Mouse (Mus musculus) midbrain, postnatal 0 days (tissue): Measurements from ENCODE around the gene Fsd1l. TPM values are rescaled to one million over a fixed set of nuclear protein-coding genes. Genes with fewer than 3 reads are reported as not detected.

Source experiments
- ATAC-seq: fragments of 200-750 bp; cut with Nextera tagmentation; 2 replicates; pipeline ENCODE4 v1.8.0; 2017; ENCODE audit warnings: moderate number of reproducible peaks, mild to moderate bottlenecking, moderate TSS enrichment, moderate library complexity; ENCODE audit not compliant: low FRiP score
- DNase-seq: peaks from one replicate; pipeline ENCODE4 v3.0.0-alpha.2; 2015; ENCODE audit warnings: low spot score
- H3K27ac ChIP-seq: fragments of 300-500 bp; sonication (generic); 2 replicates; pipeline ENCODE4 v1.5.1; 2014; ENCODE audit warnings: low read depth, mild to moderate bottlenecking, low read length, mixed read lengths
- H3K27me3 ChIP-seq: fragments of 300-500 bp; sonication (generic); 2 replicates; pipeline ENCODE4 v1.6.1; 2014; ENCODE audit warnings: low read length, control low read depth, mixed read lengths; ENCODE audit not compliant: insufficient read depth
- H3K36me3 ChIP-seq: fragments of 300-500 bp; sonication (generic); 2 replicates; pipeline ENCODE4 v1.6.1; 2014; ENCODE audit warnings: low read length, control low read depth, mixed read lengths; ENCODE audit not compliant: insufficient read depth
- H3K4me1 ChIP-seq: fragments of 300-500 bp; sonication (generic); 2 replicates; pipeline ENCODE4 v1.6.1; 2014; ENCODE audit warnings: mild to moderate bottlenecking, control low read depth, antibody characterized with exemption, low read length, mixed read lengths; ENCODE audit not compliant: insufficient read depth
- H3K4me2 ChIP-seq: fragments of 300-500 bp; sonication (generic); 2 replicates; pipeline ENCODE4 v1.6.1; 2014; ENCODE audit warnings: low read depth, mild to moderate bottlenecking, low read length, mixed read lengths; ENCODE audit not compliant: poor library complexity, severe bottlenecking
- H3K4me3 ChIP-seq: fragments of 300-500 bp; sonication (generic); 2 replicates; pipeline ENCODE4 v1.5.1; 2014; ENCODE audit warnings: low read depth, mild to moderate bottlenecking, low read length, moderate library complexity
- H3K9ac ChIP-seq: fragments of 300-500 bp; sonication (generic); replicated peaks from 2 replicates; pipeline ENCODE4 v1.6.1; 2014; ENCODE audit warnings: mild to moderate bottlenecking, low read length, moderate library complexity, mixed read lengths; ENCODE audit not compliant: poor library complexity, severe bottlenecking
- H3K9me3 ChIP-seq: fragments of 300-500 bp; sonication (generic); 2 replicates; pipeline ENCODE4 v1.6.1; 2016; ENCODE audit warnings: low read length, control low read depth
- CTCF ChIP-seq: IDR thresholded peaks from 2 replicates; pipeline ENCODE4 v1.5.1; 2016; ENCODE audit warnings: antibody characterized with exemption, mild to moderate bottlenecking
- WGBS: fragments of 180-500 bp; shearing (Covaris S2); extraction: QIAGEN DNeasy Blood & Tissue Kit; methylation state at CpG from one replicate; pipeline ENCODE4 v1.1.7; 2014; 5-methylcytosine and 5-hydroxymethylcytosine counted together
- polyA plus RNA-seq: library from polyadenylated mRNA; unstranded; fragments of >200 nt; fragmentation: Nextera tagmentation; extraction: Ambion mirVana; gene quantifications from 2 replicates; pipeline ENCODE4 v1.2.1, GENCODE M21; 2015
- total RNA-seq: library from RNA; depleted of rRNA; stranded (reverse); fragments of >200 nt; gene quantifications from 2 replicates; pipeline ENCODE4 v1.2.3, GENCODE M21; 2014

Fsd1l gene
- total and polyA plus RNA-seq, 2 experiments from 2014 or later: 23.8 to 25.3 TPM

GRCm38 (mm10) chr4:53591536-53591935 is 39.7 kb upstream of the Fsd1l start:
- DNase-seq (no peak), ATAC-seq (no peak)
- H3K4me1 ChIP-seq: no peaks in the 10 kb centered on the region
- H3K4me3 ChIP-seq: no peak overlapping the region
- no peak for TF ChIP-seq CTCF
- H3K4me2 ChIP-seq: no peak overlapping the region
- 72% methylated on average over 11 of the region's 11 CpGs for WGBS
- no peaks in the 10 kb centered on the region for H3K9me3 ChIP-seq
- no peak overlapping the region for H3K9ac ChIP-seq
- H3K27me3 ChIP-seq: no peaks in the 10 kb centered on the region
- no peak overlapping the region for H3K27ac ChIP-seq
- H3K36me3 ChIP-seq: no peaks in the 10 kb centered on the region

- H3K4me2 ChIP-seq: no peak overlapping the region
- H3K4me3 ChIP-seq: no peak overlapping the region
- H3K27me3 ChIP-seq: no peaks in the 10 kb centered on the region
- ATAC-seq (no peak), DNase-seq (peak; percentile 24)
- no peak overlapping the region for H3K9ac ChIP-seq
- WGBS: 56% methylated on average over 8 of the region's 8 CpGs
- no peak overlapping the region for H3K27ac ChIP-seq
- H3K9me3 ChIP-seq: no peaks in the 10 kb centered on the region
- H3K4me1 ChIP-seq: no peaks in the 10 kb centered on the region
- TF ChIP-seq CTCF: no peak
- H3K36me3 ChIP-seq: no peaks in the 10 kb centered on the region
Measured at GRCm38 (mm10) chr4:53591941-53592340, 39.3 kb upstream of the Fsd1l start.

GRCm38 (mm10) chr4:53592386-53592785 is 38.9 kb upstream of the Fsd1l start:
- no peak overlapping the region for H3K27ac ChIP-seq
- no peak for DNase-seq
- H3K27me3 ChIP-seq: no peaks in the 10 kb centered on the region

GRCm38 (mm10) chr4:53594204-53594603 is 37.1 kb upstream of the Fsd1l start:
- DNase-seq (peak; percentile 91), ATAC-seq (peak; percentile 35; the same call in 1 of the 2 replicates)
- TF ChIP-seq CTCF: peak; percentile 94
- H3K36me3 ChIP-seq: no peaks in the 10 kb centered on the region
- no peaks in the 10 kb centered on the region for H3K4me1 ChIP-seq
- no peaks in the 10 kb centered on the region for H3K9me3 ChIP-seq
- 34% methylated on average over 4 of the region's 4 CpGs for WGBS
- H3K4me3 ChIP-seq: no peak overlapping the region
- no peak overlapping the region for H3K4me2 ChIP-seq
- no peak overlapping the region for H3K27ac ChIP-seq
- no peaks in the 10 kb centered on the region for H3K27me3 ChIP-seq
- H3K9ac ChIP-seq: no peak overlapping the region

More at GRCm38 (mm10) chr4:53592386-53592785, 38.9 kb upstream of the Fsd1l start:
- Histone ChIP-seq H3K4me2 (no peak overlapping the region), H3K4me1 (no peaks in the 10 kb centered on the region), H3K9ac (no peak overlapping the region), H3K36me3 (no peaks in the 10 kb centered on the region), H3K4me3 (no peak overlapping the region), H3K9me3 (no peaks in the 10 kb centered on the region)
- TF ChIP-seq CTCF: no peak
- no peak for ATAC-seq
- 84% methylated on average over 9 of the region's 9 CpGs for WGBS

- DNase-seq (peak; percentile 24), ATAC-seq (no peak)
- H3K4me3 ChIP-seq: no peak overlapping the region
- no peak overlapping the region for H3K9ac ChIP-seq
- H3K4me2 ChIP-seq: no peak overlapping the region
- no peaks in the 10 kb centered on the region for H3K27me3 ChIP-seq
- no peaks in the 10 kb centered on the region for H3K4me1 ChIP-seq
- no peaks in the 10 kb centered on the region for H3K36me3 ChIP-seq
- TF ChIP-seq CTCF: no peak
- no peak overlapping the region for H3K27ac ChIP-seq
- H3K9me3 ChIP-seq: no peaks in the 10 kb centered on the region
- 60% methylated on average over 12 of the region's 12 CpGs for WGBS
Measured at GRCm38 (mm10) chr4:53595246-53596062, 35.8 kb upstream of the Fsd1l start.

GRCm38 (mm10) chr4:53596063-53596895 is 35.0 kb upstream of the Fsd1l start:
- ATAC-seq: no peak
- Histone ChIP-seq H3K4me3 (no peak overlapping the region), H3K27ac (no peak overlapping the region), H3K4me2 (no peak overlapping the region), H3K9ac (no peak overlapping the region), H3K27me3 (no peaks in the 10 kb centered on the region), H3K4me1 (no peaks in the 10 kb centered on the region), H3K36me3 (no peaks in the 10 kb centered on the region), H3K9me3 (no peaks in the 10 kb centered on the region)
- WGBS: 47% methylated on average over 15 of the region's 15 CpGs
- TF ChIP-seq CTCF: no peak
- DNase-seq: no peak
